Mouse (Mus musculus): ENCODE results near the gene Sephs2. TPM values are rescaled to one million over a fixed set of nuclear protein-coding genes. Genes with fewer than 3 reads are reported as not detected.

The Sephs2 gene
- 10 to 100 TPM; 29.5 to 31.7 TPM for total RNA-seq (2021)
- long read RNA-seq, experiment 1, transcript Sephs2-201 (1 exons, 2,177 nt), result major isoform, 94 of 94 reads
- long read RNA-seq, experiment 1, partial matches to known transcripts, result 0 of 94 reads
- long read RNA-seq, experiment 1, other reads (novel, unspliced or antisense), result 0 of 94 reads
- long read RNA-seq, experiment 2, transcript Sephs2-201 (1 exons, 2,177 nt), result major isoform, 54 of 54 reads
- long read RNA-seq, experiment 2, partial matches to known transcripts, result 0 of 54 reads
- long read RNA-seq, experiment 2, other reads (novel, unspliced or antisense), result 0 of 54 reads

GRCm38 (mm10) chr7:127273925-127274789 lies at the start of gene Sephs2:
Gene Sephs2, minus strand, starts transcription at chr7:127274055.
- DNase-seq, result peak; percentile 96 to 99

GRCm38 (mm10) chr7:127322085-127322484 lies 48.2 kb upstream of the Sephs2 start:
- DNase-seq, result no peak

GRCm38 (mm10) chr7:127321106-127321505 lies 47.3 kb upstream of the Sephs2 start:
- no peak for DNase-seq

- DNase-seq, result no peak
Measured at GRCm38 (mm10) chr7:127313912-127314311, 40.1 kb upstream of the Sephs2 start.

GRCm38 (mm10) chr7:127309951-127310350 lies 36.1 kb upstream of the Sephs2 start:
- DNase-seq, result no peak

GRCm38 (mm10) chr7:127308887-127309286 lies 35.0 kb upstream of the Sephs2 start:
- DNase-seq, result peak; percentile 54 to 80

- no peak for DNase-seq
Measured at GRCm38 (mm10) chr7:127308431-127308830, 34.6 kb upstream of the Sephs2 start.

GRCm38 (mm10) chr7:127297586-127298193 lies 23.8 kb upstream of the Sephs2 start:
- DNase-seq, result no peak

- no peak for DNase-seq
Measured at GRCm38 (mm10) chr7:127296786-127297555, 23.1 kb upstream of the Sephs2 start.

- DNase-seq, result no peak
Measured at GRCm38 (mm10) chr7:127296098-127296497, 22.2 kb upstream of the Sephs2 start, which contains the start of gene Itgal. Gene Itgal, plus strand, starts transcription at chr7:127296260.

GRCm38 (mm10) chr7:127290142-127290541 lies 16.3 kb upstream of the Sephs2 start:
- peak in 1 of 2 experiments; percentile 25 for DNase-seq

- peak in 1 of 2 experiments; percentile 17 for DNase-seq
Measured at GRCm38 (mm10) chr7:127289306-127289705, 15.5 kb upstream of the Sephs2 start.

GRCm38 (mm10) chr7:127287940-127288339 lies 14.1 kb upstream of the Sephs2 start:
- DNase-seq, result no peak

- no peak for DNase-seq
Measured at GRCm38 (mm10) chr7:127285154-127285553, 11.3 kb upstream of the Sephs2 start.

GRCm38 (mm10) chr7:127282190-127282589 lies 8.3 kb upstream of the Sephs2 start:
- no peak for DNase-seq

- DNase-seq, result no peak
Measured at GRCm38 (mm10) chr7:127281114-127281513, 7.3 kb upstream of the Sephs2 start.

- DNase-seq, result peak in 1 of 2 experiments; percentile 50
Measured at GRCm38 (mm10) chr7:127280092-127280491, 6.2 kb upstream of the Sephs2 start.

- DNase-seq, result peak in 1 of 2 experiments; percentile 25
Measured at GRCm38 (mm10) chr7:127278311-127278710, 4.5 kb upstream of the Sephs2 start.

- no peak for DNase-seq
Measured at GRCm38 (mm10) chr7:127276519-127276961, 2.7 kb upstream of the Sephs2 start.

GRCm38 (mm10) chr7:127273118-127273923 lies 534 bp downstream of the Sephs2 start:
- peak in 1 of 2 experiments; percentile 45 for DNase-seq

- no peak for DNase-seq
Measured at GRCm38 (mm10) chr7:127272566-127272965, 1.3 kb downstream of the Sephs2 start.
